Mouse (Mus musculus): Measurements from ENCODE around the gene Vegfa.
A peak's percentile ranks its signal among the peaks of the same experiment; 100 is the strongest.

The Vegfa gene

DNA sequence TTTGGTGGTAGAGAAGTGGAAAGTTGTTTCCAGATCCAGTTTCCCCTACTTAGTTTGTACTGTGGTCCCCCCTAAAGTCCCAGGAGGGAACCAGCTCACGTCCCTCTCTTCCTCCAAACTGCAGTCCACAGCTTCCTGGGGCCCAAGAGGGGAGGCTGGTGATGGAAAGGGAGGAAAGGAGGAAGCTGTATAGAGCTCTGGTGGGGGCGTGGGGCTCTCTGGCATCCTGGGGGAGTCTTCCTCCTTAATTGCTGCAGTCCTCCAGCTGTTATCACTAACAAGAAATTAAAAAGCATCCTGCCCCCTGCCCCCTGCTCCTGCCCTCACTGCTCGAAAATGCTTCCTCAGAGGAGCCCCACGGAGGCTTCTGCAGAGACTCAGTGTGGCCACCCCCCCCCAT is 17.4 kb upstream of the Vegfa start:
- DNase-seq, result no peak

DNA sequence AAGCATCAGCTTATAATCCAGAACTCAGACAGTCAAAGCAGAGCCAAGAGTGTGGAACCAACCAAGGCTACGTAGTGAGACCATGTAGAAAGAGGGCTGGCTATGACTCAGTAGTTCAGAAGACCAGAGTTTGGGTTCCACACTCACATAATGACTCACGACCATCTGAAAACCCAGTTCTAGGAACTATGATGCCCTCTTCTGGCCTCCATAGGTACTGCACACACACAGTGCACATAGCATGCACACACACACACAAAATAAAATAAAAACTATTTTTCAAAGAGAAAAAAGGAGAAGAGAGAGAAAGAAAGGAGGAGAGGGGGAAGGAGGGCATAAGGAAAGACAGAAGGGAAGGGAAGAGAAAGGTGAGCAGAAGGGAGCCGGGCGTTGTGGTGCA is 16.0 kb upstream of the Vegfa start:
- DNase-seq, result no peak

DNA sequence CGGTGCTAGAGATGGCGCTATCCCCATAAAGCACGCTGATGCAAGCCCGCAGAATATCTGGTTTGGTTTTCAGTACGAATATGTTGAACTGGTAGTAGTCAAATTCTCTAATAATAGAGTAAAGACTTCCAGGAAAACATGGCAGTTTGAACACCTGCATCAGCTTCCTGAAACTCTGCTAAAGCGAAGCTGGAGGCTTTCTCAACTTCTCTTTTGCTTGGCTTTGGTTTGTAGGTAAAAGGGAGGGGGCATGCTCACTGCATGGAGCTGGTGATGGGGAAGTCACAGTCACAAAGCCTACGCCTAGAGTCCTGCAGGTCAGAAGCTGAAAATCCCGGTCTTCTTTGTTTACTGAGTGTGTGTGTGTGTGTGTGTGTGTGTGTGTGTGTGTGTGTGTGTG is 13.6 kb upstream of the Vegfa start:
- DNase-seq, result no peak

DNA sequence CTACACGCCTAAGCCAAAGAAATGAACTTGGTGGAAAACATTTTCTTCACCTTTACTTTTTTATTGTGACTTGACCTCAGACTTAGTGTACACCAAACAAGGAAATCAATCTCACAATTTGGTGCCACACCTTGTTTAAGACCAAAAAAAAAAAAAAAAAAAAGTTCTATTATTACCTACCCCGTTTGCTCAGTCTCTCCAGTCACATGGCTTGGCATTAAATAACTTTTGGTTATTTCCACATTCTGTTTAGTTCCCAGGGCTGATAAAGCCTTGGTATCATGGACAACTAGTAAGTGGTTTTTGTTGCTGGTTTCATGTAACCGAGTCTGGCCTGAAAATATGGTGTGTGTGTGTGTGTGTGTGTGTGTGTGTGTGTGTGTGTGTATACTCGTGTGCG is 12.8 kb upstream of the Vegfa start:
- no peak for DNase-seq

DNA sequence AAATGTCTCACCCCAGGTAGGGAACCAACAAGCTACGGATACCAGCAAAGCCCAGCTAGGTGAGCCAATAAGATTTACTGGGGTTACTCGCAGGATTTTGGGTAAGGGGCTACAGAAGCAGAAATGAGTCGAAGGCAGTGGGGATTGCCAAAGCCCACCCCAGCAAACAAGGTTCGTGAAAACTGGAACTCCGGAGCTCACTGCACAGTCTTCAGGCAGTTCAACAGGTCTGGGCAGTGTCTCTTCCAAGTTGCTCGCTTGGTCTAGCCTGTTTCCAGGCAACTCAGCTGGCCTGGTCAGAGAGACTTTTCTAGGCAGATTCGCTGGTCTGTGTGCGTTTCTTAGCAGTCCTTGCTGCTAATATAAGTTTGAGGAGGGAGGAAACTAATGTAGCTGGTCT is 10.0 kb upstream of the Vegfa start:
- DNase-seq, result no peak

GRCm38 (mm10) chr17:46041679-46042078 is 9.5 kb upstream of the Vegfa start:
- no peak for DNase-seq

- DNase-seq, result no peak
Observed at GRCm38 (mm10) chr17:46041223-46041622, 9.1 kb upstream of the Vegfa start.

DNA sequence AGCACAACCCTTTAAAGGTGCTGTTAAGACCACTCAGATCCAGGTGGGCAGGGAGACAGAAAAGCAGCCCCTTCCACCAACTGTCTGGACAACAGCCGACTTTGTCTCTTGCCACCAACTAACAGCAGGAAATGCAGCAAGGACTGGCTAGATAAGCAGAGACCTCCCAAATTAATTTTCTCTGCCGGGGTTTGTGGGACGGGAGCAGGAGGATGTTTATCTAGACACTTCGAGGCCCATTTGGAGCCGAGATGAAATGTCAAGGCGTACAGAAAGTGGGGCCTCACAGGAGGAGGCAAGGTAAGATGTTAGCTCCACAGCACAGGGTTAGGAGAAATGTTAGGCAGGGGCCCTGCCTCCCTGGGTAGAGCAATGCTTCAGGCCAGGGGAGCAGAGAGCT is 8.4 kb upstream of the Vegfa start:
- no peak for DNase-seq

- no peak for DNase-seq
Observed at GRCm38 (mm10) chr17:46038906-46039305, 6.7 kb upstream of the Vegfa start.

DNA sequence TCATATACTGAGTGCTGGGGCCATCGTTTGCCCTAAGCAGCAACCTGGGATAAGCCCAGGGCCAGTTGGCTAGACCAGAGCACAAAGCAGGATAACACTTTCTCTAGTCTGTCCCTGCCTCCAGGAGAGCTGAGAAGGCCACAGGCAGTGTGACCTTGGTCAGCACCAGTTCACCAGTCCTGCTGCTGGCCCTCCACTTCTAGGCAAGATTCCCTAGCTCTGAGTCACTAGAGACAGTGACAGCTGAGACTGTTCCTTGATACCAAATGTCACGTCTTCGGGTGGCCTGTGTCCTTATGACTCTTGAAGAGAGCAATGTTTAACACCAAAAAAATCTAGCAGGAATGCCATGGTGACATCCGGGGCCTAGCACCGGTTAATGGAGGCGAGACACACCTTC is 4.2 kb upstream of the Vegfa start:
- DNase-seq, result no peak

GRCm38 (mm10) chr17:46034110-46034509 is 1.9 kb upstream of the Vegfa start:
- DNase-seq, result no peak

DNA sequence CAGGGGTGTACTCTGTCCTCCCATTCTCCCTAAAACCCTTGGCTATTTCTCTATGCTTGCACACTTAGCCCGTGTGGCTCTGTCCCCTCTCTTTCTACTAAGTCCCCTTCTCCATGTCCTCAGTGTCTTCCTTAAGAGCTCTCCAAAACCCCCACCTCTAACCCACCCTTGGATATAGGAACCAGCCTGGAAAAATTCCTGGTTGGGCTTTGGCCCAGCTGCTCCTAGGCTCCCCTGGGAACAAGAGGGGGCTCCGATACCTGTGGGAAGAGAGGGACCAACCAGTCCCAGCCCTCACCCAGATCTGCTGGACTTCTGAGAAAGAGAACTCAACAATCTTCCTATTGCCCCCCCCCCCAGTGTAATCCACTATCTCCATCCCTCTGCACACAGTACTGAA is 1.4 kb upstream of the Vegfa start:
- DNase-seq, result peak; percentile 39

- peak; percentile 69 for DNase-seq
Observed at GRCm38 (mm10) chr17:46033122-46033521, 953 bp upstream of the Vegfa start.

DNA sequence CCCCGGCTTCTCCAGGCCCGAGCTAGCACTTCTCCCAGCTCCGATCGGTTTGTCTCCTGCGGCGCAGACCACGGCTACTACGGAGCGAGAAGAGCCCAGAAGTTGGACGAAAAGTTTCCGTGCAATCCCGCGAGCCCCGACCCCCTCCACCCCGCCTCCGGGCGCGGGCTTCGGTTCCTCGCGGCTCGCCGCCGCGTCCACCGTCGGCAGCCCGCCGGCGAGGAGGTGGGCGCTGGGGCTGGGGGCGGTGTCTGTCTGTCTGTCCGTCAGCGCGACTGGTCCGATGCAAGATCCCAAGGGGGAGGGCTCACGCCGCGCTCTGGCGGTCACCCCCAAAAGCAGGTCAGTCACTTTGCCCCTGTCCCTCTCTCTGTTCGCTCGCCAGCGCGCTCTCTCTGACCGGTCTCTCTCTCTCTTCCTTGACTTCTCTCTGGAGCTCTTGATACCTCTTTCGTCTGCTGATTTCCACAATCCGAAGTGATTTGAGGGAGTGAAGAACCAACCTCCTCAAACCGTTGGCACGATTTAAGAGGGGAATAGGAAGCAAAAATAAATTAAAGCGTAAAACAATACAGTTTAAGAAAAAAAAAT is 453 bp downstream of the Vegfa start:
- peak; percentile 77 for DNase-seq

- peak; percentile 86 for DNase-seq
Observed at GRCm38 (mm10) chr17:46030731-46031620, 1.2 kb downstream of the Vegfa start.

DNA sequence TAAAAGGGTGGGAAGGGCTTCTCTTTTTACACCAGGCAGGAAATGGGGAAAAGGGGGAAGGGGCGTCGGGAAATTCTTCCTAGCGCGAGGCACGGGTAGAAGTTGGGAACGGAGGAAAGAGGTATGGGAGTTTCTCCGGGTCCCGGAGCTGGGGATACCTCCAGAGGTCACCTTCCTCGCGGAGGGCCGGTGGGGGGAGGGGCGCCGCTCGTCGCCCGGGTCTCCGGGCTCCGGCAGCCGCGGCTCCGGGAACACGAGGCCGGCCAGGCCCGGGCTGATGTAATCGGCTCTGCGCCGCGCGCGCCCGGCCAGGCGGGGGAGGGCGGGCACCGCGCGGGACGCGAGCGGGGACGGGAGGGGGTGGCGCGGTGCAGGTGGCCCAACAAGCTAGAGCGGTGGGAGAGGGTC is 1.8 kb downstream of the Vegfa start:
- peak; percentile 82 for DNase-seq

DNA sequence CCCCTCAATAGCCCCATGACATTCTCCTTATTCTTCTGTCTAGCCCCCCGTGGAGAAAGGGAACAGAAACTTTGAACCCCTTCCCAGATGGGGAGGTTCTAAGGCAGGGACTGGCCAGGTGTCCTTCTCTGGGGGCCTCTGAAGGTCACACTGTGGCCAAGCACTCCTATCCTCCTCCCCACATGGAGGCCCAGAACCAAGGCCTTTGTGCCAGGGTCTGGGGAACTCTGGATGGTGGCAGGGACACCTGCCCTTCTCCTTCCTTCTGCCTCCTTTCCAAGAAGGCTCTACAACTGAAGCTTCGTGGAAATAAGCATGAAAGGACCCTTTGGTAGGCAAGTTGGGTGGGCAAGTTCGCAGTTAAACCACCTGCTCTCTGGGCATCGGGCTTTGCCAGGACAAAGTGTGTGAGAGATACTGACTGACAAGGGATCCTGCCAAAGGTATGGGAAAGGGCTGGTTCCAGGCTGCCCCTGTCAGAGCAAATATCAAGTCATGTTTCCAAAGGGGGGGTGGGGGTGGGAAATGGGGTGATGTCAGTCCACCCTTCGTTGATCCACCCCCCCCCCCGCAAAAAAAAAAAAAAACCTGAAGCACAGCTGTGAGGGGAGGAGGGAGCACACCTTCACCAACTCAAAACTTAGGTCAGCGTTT is 2.5 kb downstream of the Vegfa start:
- peak; percentile 61 for DNase-seq

DNA sequence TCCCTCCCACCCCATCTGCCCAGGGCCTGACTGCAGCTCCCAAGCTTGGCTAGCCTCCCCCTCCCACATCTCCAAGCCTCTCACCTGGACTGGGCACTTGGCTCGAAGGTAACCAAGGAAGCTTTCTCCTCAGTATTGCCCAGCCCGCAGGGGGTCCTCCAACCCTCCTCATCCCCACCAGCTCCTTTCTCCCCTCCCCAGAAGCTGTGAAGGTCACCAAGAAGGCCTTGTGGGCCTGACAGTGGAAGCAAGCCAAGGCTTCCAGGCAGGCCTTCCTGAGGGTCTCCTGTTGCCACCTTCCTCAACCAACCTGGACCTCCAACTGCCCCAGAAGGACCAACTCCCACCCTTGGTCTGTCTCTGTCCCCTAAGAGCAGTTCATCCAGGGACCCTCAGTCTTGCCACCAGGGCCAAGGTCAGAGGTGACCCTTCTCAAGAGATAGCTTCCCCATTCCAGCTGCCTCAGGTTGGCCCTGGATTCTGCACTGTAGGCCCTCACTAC is 3.1 kb downstream of the Vegfa start:
- peak; percentile 70 for DNase-seq

DNA sequence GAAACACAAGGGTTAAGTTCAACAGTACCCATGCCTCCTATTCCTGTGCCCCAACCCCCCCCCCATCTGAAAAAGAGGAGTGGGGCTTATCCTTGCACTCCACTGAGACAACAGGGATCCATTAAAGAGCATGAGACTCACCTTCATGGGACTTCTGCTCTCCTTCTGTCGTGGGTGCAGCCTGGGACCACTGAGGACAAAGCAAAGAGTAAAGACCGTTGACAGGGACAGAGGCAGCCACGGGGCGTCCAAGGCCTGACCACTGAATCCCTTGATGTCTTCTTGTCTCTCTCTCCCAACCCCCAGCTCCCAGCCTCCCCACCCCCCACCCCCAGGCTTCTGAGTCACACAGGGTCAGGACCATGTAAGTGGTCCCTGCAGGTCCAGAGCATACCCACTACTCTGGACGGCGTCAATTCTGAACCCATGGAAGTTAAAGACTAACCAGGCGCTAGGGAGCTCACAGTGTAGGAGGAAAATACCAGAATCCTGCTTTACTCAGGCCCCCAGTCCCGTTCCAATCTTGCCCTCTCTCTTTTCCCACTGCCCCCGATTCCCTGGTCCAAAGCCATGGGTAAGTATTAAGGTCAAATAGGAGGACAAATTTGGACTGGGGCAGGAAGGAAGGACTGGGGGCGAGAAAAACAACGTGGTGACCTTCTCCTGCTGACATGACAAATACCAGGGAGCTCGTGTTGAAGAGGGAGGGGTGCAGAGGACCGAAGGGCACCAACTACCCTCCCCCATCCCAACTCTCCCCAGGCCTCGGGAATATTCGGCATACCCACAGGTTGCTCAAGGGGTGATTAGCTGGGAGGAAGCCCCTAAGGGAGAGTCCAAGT is 3.7 kb downstream of the Vegfa start:
- DNase-seq, result no peak

- DNase-seq, result peak; percentile 70
Observed at GRCm38 (mm10) chr17:46027066-46027917, 4.9 kb downstream of the Vegfa start.

DNA sequence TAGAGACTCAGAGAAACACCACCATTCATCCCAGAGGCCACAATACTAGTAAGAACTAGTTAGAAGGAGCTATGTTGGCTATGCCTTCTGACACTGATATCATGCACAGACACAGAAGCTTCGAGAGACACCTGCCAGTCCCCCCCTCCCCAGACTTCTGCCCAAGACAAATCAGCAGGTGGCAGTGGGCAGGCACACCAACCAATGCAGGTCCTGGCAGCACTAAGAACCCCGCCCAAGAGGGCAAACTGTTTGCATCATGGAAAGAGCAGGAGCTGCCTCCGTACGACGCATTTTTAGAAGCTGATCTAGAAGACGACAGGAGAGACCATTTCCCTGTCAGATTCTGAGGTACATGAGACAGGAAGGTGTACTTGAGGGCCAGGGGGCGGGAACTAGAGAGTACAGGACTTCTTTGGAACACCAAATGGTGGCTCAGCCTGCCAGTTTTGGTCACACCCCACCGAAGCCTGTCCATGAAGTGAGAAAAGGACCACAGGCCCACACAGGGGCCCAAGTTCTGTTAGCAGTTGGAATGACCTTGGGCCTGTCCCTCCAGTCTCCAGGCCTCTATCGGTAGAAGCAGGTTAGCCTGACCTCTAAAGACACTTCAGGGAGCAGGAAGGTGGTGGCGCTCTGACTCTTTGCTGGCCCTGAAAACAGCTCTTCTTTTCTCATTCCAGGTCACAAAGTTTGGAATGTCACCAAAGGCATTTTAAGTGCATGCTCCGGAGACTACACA is 6.1 kb downstream of the Vegfa start:
- no peak for DNase-seq

Measured in cerebellum, adult 9-11 months (tissue).